Mouse (Mus musculus) common myeloid progenitor, adult 5-6 weeks (primary cell): ENCODE results near the gene 1810024B03Rik. TPM values are rescaled to one million over a fixed set of nuclear protein-coding genes. Genes with fewer than 3 reads are reported as not detected.

Experiments used
- ATAC-seq: replicated peaks from 2 replicates; pipeline ENCODE4 v1.8.0; 2016; ENCODE audit warnings: low read depth, mild to moderate bottlenecking, moderate TSS enrichment, inconsistent platforms; ENCODE audit not compliant: poor library complexity, severe bottlenecking
- total RNA-seq: library from RNA; stranded (forward); fragments of 200-1000, 187-1606 nt; gene quantifications from 2 replicates; pipeline ENCODE4 v1.2.3, GENCODE M21; 2017

The 1810024B03Rik gene
- total RNA-seq, 1 experiment from 2014 or later, result 6.5 TPM

GRCm38 (mm10) chr2:127189574-127189973, 18.5 kb downstream of the 1810024B03Rik start:
- peak; percentile 47; the same call in 1 of the 2 replicates for ATAC-seq

GRCm38 (mm10) chr2:127182598-127183381, 25.3 kb downstream of the 1810024B03Rik start:
- ATAC-seq, result peak; percentile 99

- peak; percentile 80; the same call in 1 of the 2 replicates for ATAC-seq
Observed at GRCm38 (mm10) chr2:127166261-127166660, 41.8 kb downstream of the 1810024B03Rik start.

GRCm38 (mm10) chr2:127165675-127166074, 42.4 kb downstream of the 1810024B03Rik start:
- ATAC-seq, result no peak

DNA sequence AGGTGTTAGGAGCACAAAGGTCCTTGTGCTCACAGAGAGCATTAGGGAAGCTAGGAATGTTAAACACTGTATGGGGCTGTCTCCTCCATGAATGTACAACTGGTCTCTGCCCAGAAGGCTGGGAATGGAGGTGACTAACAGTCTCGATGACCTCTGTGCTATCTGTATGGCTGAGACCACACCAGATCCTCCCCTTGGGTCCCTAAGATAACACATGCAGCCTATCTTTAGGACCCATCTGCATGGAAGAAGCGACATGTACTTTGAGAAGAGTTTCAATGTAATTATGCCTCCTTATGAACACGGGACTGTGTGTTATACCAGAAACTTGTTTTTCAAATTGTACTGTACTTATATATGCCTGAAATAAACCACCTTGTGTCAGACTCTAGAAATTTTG, 62.4 kb downstream of the 1810024B03Rik start:
- no peak for ATAC-seq

DNA sequence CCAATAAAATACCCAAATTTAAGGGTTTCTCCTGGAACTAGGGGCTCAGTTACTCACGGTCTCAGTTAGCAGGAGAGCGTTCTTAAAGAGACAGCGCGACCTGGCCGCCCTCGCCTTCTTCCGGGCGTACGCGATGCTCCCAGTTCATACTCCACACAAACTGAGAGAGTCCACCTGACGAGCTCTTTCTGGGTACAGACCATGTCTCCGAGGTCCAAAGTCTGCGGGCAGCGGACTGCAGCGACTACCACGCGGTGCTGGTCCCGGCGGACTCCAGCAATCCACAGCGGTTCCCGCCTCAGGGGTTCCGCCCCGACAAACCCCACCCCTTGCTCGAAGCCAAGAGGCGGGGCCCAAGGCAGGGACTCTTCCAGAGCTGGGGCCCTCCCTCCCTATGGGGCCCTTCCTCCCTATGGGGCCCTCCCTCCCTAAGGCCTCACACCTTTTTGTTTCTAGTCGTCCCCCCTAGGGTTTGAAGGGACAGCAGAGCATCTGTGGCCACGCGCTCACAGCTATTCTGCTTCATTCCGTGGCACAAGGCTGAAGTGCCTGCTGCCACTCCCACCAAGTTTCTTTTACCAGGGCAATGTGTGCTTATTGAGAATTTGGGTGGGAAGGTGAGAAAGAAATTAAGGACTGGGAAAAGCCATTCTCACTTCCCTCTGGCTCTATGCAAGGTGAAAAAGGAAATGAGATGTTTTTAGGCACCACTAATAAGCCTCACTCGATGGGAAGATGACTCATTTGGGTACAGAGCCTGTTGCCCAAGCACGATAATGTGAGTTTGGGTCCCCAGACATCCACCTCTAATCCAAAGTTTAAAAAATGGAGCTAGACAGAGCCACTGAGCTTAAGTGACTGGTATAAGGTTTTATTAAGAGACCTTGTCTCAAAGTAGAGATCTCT, 64.7 kb downstream of the 1810024B03Rik start, which contains the start of gene Itpripl1:
Gene Itpripl1, minus strand, starts transcription at position 285 of the 906 bp plus-strand sequence.
- ATAC-seq, result peak; percentile 89

GRCm38 (mm10) chr2:127142577-127143157, 65.4 kb downstream of the 1810024B03Rik start:
- ATAC-seq, result 0 out of 2 replicates have a peak, but pooled peaks have one; percentile 5

DNA sequence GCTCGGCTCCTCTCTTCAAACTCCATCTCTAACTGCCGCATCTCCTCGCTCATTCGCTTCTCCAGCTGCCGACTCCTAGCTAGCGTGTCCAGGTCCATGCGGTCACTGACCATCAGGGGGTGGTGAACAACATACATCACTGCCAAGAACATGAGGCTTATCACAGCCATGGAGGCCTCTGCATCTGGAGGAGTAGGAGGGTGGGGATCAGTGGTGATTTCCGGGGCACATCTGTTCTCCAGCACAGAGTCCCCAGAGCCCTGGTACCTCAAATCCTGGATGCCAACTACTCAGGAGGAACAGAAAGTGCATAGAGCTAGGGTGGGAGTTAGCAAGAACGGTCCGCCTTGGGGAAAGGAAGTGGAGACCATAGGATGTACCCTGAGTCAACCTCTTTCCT, 66.0 kb downstream of the 1810024B03Rik start:
- ATAC-seq, result 0 out of 2 replicates have a peak, but pooled peaks have one; percentile 9

DNA sequence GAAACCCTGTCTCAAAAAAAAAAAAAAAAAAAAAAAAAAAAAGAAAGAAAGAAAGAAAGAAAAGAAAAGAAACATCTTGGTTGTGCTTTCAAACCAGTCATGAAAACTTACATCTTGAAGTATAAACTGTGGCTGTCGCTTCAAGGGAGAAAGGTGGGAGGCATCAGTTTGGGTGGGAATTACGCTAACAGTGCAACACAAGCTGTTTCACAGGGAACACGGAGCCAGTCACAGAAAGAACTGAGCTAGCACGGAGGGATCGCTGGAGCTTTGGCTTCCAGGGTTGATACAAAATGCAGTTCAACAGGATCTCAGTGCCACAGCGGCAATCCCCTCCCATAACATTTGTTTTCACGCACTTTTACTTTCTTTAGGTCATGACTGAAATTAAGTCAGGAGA, 68.1 kb downstream of the 1810024B03Rik start:
- no peak for ATAC-seq

DNA sequence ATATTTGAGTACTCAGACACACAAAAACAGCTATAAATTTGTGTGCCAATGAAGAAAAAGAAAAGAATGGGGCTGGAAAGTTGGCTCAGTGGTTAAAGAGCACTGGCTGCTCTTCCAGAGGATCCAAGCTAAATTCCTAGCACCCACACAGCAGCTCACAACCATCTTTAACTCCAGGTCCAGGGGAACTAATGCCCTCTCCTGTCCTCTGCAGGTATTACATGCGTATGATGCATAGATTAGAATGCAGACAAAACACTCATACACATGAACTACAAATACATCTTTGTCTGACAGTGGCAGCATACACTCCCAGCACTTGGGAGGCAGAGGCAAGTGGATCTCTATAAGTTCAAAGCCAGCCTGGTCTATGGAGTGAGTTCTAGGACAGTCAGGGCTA, 68.5 kb downstream of the 1810024B03Rik start:
- no peak for ATAC-seq

DNA sequence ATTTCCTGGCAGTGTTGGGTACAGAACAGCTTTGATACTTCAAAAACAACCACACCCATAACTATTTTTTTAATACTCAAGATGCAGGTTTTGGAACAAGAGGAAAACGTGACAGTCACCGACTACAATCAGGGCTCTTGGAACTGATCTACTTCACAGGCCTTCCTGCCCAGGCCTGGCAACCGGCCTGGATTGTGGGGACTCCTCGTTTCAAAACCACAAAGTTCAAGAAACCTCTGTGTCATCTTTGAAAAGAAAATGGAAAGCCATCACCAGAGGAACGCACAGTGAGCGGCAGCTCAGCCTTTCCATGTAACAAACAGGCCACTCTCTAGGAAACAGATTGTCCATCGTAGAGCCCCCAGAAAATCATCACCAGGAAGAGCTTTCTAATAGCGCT, 69.0 kb downstream of the 1810024B03Rik start:
- ATAC-seq, result peak; percentile 23

GRCm38 (mm10) chr2:127138449-127138848, 69.6 kb downstream of the 1810024B03Rik start:
- ATAC-seq, result no peak

DNA sequence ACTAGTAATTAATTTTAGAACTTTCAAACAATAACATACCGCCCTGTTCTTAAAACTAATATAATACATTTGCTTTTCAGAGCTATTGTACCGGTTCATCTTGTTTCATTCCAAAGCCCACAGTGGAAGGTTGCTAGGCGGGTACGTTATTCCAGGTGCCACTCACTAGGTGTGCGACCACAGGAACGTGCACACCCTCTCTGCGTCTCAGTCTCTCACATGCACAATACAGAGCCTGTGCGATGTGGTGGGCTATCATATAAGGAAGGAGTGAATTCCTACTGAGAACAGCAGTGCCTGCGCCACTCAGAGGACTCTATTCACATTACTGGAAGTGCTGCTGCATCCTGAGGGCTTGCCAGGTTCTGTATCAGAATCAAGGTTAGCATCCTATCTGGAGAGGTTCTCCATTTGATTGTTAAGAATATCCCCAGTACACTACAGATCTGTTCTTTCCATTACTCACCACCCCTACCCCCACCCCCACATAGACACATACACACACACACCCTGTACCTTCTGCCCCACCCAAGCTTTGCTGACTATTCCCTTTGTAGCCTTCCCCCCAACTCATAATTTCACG, 70.2 kb downstream of the 1810024B03Rik start:
- no peak for ATAC-seq

GRCm38 (mm10) chr2:127136979-127137378, 71.1 kb downstream of the 1810024B03Rik start:
- peak; percentile 34 for ATAC-seq

Other genes starting within 250 kb of the 1810024B03Rik start
- 13.7 and 19.9 TPM in 2 replicates for gene Ap4e1, start 199.6 kb downstream of the 1810024B03Rik start, total RNA-seq
- gene Blvra, start 137.6 kb downstream of the 1810024B03Rik start, total RNA-seq, result 35.7 and 42.0 TPM in 2 replicates
- gene Ncaph, start 74.3 kb downstream of the 1810024B03Rik start, total RNA-seq, result 58.5 and 73.9 TPM in 2 replicates
- gene Itpripl1, start 64.8 kb downstream of the 1810024B03Rik start, total RNA-seq, result 24.5 and 25.4 TPM in 2 replicates
- gene Snrnp200, start 106 bp upstream of the 1810024B03Rik start, total RNA-seq, result 180 and 226 TPM in 2 replicates
- 21.1 and 36.1 TPM in 2 replicates for gene Ciao1, start 39.5 kb upstream of the 1810024B03Rik start, total RNA-seq
- 22.2 and 25.9 TPM in 2 replicates for gene Tmem127, start 39.6 kb upstream of the 1810024B03Rik start, total RNA-seq
- gene Stard7, start 61.9 kb upstream of the 1810024B03Rik start, total RNA-seq, result 166 and 172 TPM in 2 replicates
- 144 and 157 TPM in 2 replicates for gene Dusp2, start 127.9 kb upstream of the 1810024B03Rik start, total RNA-seq
- not detected in 2 replicates for gene Astl, start 130.4 kb upstream of the 1810024B03Rik start, total RNA-seq
- gene Adra2b, start 154.9 kb upstream of the 1810024B03Rik start, total RNA-seq, result 0.14 TPM in 1 of 2 replicates, not detected in the other
- not detected in 2 replicates for gene Gpat2, start 216.9 kb upstream of the 1810024B03Rik start, total RNA-seq
- 5.6 and 12.8 TPM in 2 replicates for gene Fahd2a, start 236.3 kb upstream of the 1810024B03Rik start, total RNA-seq